Mouse (Mus musculus) erythroblast, embryonic 14.5 days (primary cell): ENCODE measurements around the gene Zmynd19.

Source experiments
- GATA1 ChIP-seq: IDR thresholded peaks from 2 replicates; pipeline ENCODE4 v1.6.1; 2012; ENCODE audit warnings: low read length, inconsistent platforms, mixed read lengths
- TAL1 ChIP-seq: IDR thresholded peaks from 3 replicates; pipeline ENCODE4 v1.6.1; 2012; ENCODE audit warnings: low read length, inconsistent platforms, mixed read lengths

DNA sequence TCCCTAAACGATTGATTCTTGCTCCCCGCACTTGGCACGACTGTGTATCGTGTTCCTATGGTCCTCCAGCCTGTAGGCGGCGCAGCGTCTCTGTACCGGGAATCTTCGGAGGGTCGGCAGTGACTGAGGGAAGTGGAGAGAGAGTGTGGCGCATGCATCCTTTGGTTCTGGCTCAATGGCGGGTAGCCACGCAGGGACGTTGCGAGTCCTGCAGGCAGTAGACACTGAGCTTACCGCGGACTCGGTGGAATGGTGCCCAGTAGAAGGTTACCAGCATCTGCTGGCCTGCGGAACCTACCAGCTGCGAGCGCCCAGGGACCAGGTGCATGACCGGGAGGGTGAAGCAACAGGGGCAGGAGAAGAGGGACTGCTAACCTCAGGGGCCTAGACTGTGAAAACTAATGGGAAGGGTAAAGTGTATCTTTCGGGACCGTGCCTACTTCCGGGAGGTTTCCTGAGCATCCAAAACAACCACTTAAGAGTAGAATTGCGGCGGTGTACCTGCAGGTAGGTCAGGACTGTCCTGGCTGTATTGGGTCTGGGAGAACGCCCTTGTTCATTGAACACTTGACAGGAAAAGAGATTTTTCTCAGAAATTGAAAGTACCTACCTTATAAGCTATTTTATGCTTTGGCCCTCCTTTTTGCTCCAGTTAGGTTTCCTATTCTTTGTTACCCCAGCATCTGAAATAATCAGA is 12.9 kb downstream of the Zmynd19 start, which contains the start of gene Dph7:
- TF ChIP-seq GATA1 = no peak
- TF ChIP-seq TAL1 = no peak
